Mouse (Mus musculus) testis, adult 2 months (tissue): ENCODE results near the gene Zfp661. TPM values are rescaled to one million over a fixed set of nuclear protein-coding genes. Genes with fewer than 3 reads are reported as not detected.

Source experiments
- H3K27ac ChIP-seq: fragments of 200-500 bp; 2 replicates; pipeline ENCODE4 v1.5.1; 2012; ENCODE audit warnings: low read depth, low read length; ENCODE audit not compliant: control insufficient read depth, insufficient read depth
- H3K27me3 ChIP-seq: fragments of 200-500 bp; 2 replicates; pipeline ENCODE4 v1.6.1; 2012; ENCODE audit warnings: mild to moderate bottlenecking, low read length, moderate library complexity; ENCODE audit not compliant: control insufficient read depth, insufficient read depth
- H3K36me3 ChIP-seq: fragments of 200-500 bp; 2 replicates; pipeline ENCODE4 v1.6.1; 2012; ENCODE audit warnings: mild to moderate bottlenecking, low read length; ENCODE audit not compliant: control insufficient read depth, insufficient read depth
- H3K4me1 ChIP-seq: fragments of 200-500 bp; 2 replicates; pipeline ENCODE4 v1.6.1; 2012; ENCODE audit warnings: low read length; ENCODE audit not compliant: control insufficient read depth, insufficient read depth
- H3K4me3 ChIP-seq: fragments of 200-500 bp; 2 replicates; pipeline ENCODE4 v1.5.1; 2012; ENCODE audit warnings: low read depth, mild to moderate bottlenecking, low read length, moderate library complexity, mixed read lengths; ENCODE audit not compliant: control insufficient read depth
- CTCF ChIP-seq: fragments of 200-500 bp; IDR thresholded peaks from 2 replicates; pipeline ENCODE4 v1.5.1; 2012; ENCODE audit warnings: low read depth, mild to moderate bottlenecking, inconsistent platforms, low read length, moderate library complexity; ENCODE audit not compliant: control insufficient read depth, insufficient read depth, insufficient replicate concordance
- POLR2A ChIP-seq: fragments of 200-500 bp; IDR thresholded peaks from 2 replicates; pipeline ENCODE4 v1.6.1; 2012; ENCODE audit warnings: low read depth, mild to moderate bottlenecking, inconsistent platforms, low read length, moderate library complexity; ENCODE audit not compliant: control insufficient read depth
- polyA plus RNA-seq: library from polyadenylated mRNA; depleted of rRNA; stranded (reverse); fragments of >200 nt; gene quantifications from 2 replicates; pipeline ENCODE4 v1.2.3, GENCODE M21; 2012

The Zfp661 gene
- polyA plus RNA-seq, 1 experiment, result 5.6 TPM

GRCm38 (mm10) chr2:127590840-127591239, 3.9 kb upstream of the Zfp661 start:
- TF ChIP-seq CTCF (no peak), POLR2A (no peak)

GRCm38 (mm10) chr2:127590204-127590603, 3.3 kb upstream of the Zfp661 start:
- TF ChIP-seq CTCF, result no peak
- TF ChIP-seq POLR2A, result no peak
- H3K36me3 ChIP-seq, result no peaks in the 10 kb centered on the region
- no peak overlapping the region for H3K27ac ChIP-seq
- peaks cover 10% of the 10 kb centered on the region for H3K4me1 ChIP-seq
- H3K27me3 ChIP-seq, result no peaks in the 10 kb centered on the region
- peak overlapping the region; percentile 81 for H3K4me3 ChIP-seq

More at GRCm38 (mm10) chr2:127590840-127591239, 3.9 kb upstream of the Zfp661 start:
- Histone ChIP-seq H3K4me1 (peaks cover 10% of the 10 kb centered on the region), H3K4me3 (peak overlapping the region; percentile 51), H3K36me3 (no peaks in the 10 kb centered on the region), H3K27ac (no peak overlapping the region), H3K27me3 (no peaks in the 10 kb centered on the region)

- no peak overlapping the region for H3K27ac ChIP-seq
- no peaks in the 10 kb centered on the region for H3K27me3 ChIP-seq
- TF ChIP-seq POLR2A, result no peak
- no peak for TF ChIP-seq CTCF
- peaks cover 10% of the 10 kb centered on the region for H3K4me1 ChIP-seq
- no peak overlapping the region for H3K4me3 ChIP-seq
- no peaks in the 10 kb centered on the region for H3K36me3 ChIP-seq
Measured at GRCm38 (mm10) chr2:127588897-127589296, 2.0 kb upstream of the Zfp661 start.

- TF ChIP-seq POLR2A, result no peak
- TF ChIP-seq CTCF, result no peak
- no peaks in the 10 kb centered on the region for H3K27me3 ChIP-seq
- H3K36me3 ChIP-seq, result no peaks in the 10 kb centered on the region
- H3K27ac ChIP-seq, result peak overlapping the region; percentile 97
- H3K4me1 ChIP-seq, result peaks cover 12% of the 10 kb centered on the region
- peak overlapping the region; percentile 95 for H3K4me3 ChIP-seq
Measured at GRCm38 (mm10) chr2:127587514-127587844, 585 bp upstream of the Zfp661 start.

GRCm38 (mm10) chr2:127584436-127584858, 2.4 kb downstream of the Zfp661 start:
- Histone ChIP-seq H3K36me3 (no peaks in the 10 kb centered on the region), H3K27ac (no peak overlapping the region), H3K27me3 (no peaks in the 10 kb centered on the region), H3K4me1 (peaks cover 8% of the 10 kb centered on the region), H3K4me3 (peak overlapping the region; percentile 88)
- peak; percentile 57; the same call in 1 of the 2 replicates for TF ChIP-seq POLR2A
- TF ChIP-seq CTCF, result no peak

- TF ChIP-seq POLR2A (no peak), CTCF (no peak)
- no peaks in the 10 kb centered on the region for H3K27me3 ChIP-seq
- no peak overlapping the region for H3K27ac ChIP-seq
- no peak overlapping the region for H3K4me3 ChIP-seq
- no peaks in the 10 kb centered on the region for H3K4me1 ChIP-seq
- no peaks in the 10 kb centered on the region for H3K36me3 ChIP-seq
Measured at GRCm38 (mm10) chr2:127573322-127573721, 13.6 kb downstream of the Zfp661 start.

- TF ChIP-seq CTCF, result peak; percentile 74; the same call in 1 of the 2 replicates
- TF ChIP-seq POLR2A, result no peak
- H3K27me3 ChIP-seq, result no peaks in the 10 kb centered on the region
- no peak overlapping the region for H3K27ac ChIP-seq
- no peaks in the 10 kb centered on the region for H3K36me3 ChIP-seq
- H3K4me1 ChIP-seq, result 0 out of 2 replicates have a peak, but pooled peaks cover 2% of the 10 kb centered on the region
- H3K4me3 ChIP-seq, result no peak overlapping the region
Measured at GRCm38 (mm10) chr2:127559070-127559966, 27.6 kb downstream of the Zfp661 start.
